Comparison of ENCODE assay signal across 8 mouse cellular contexts in genomic region chr4:47293771-47294543, GRCm38 (mm10). TPM values are rescaled to one million over a fixed set of nuclear protein-coding genes. Genes with fewer than 3 reads are reported as not detected.
DNase-seq lines count a peak whose midpoint lies in the region; ATAC-seq and TF ChIP-seq lines count a peak whose summit lies in the region.

No protein-coding gene starts in this region.

- no peaks in the 10 kb centered on the region; the same call in 1 of the 2 replicates for H3K27me3 ChIP-seq in cerebellum, adult 2 months (ENCODE audit: control insufficient read depth, insufficient read depth, low read length)
- H3K27me3 ChIP-seq in heart, embryonic 16.5 days (ENCODE audit: control insufficient read depth, insufficient read depth, low read length) = no peaks in the 10 kb centered on the region

- peaks cover 36% of the 10 kb centered on the region for H3K4me1 ChIP-seq in cerebellum, adult 2 months (ENCODE audit: control insufficient read depth, insufficient read depth, low read length)
- H3K4me1 ChIP-seq in heart, embryonic 16.5 days (ENCODE audit: control insufficient read depth, insufficient read depth, low read length) = peaks cover 15% of the 10 kb centered on the region

- peaks cover 4% of the 10 kb centered on the region for H3K36me3 ChIP-seq in heart, embryonic 16.5 days (ENCODE audit: control insufficient read depth, insufficient read depth)

- TF ChIP-seq POLR2A in cerebellum, adult 2 months (IDR thresholded peaks at IDR 0.05; ENCODE audit: borderline replicate concordance, insufficient read depth, low read length) = no peak

- 19% methylated on average over 16 of the region's 16 CpGs for WGBS in cerebellum, adult 2 months
- 62% methylated on average over 16 of the region's 16 CpGs for WGBS in heart, embryonic 16.5 days

- peaks cover 9% of the 10 kb centered on the region for H3K9me3 ChIP-seq in heart, embryonic 16.5 days (replicated peaks; ENCODE audit: control insufficient read depth, low read length)

- H3K4me3 ChIP-seq in cerebellum, adult 2 months (replicated peaks; ENCODE audit: insufficient read depth, low read depth, low read length) = no peak overlapping the region
- H3K4me3 ChIP-seq in heart, embryonic 16.5 days (ENCODE audit: low read length) = no peak overlapping the region

- DNase-seq in right cerebral cortex, adult 18-20 months = peak; percentile 73
- no peak for DNase-seq in right cerebral cortex, postnatal 4 days
- DNase-seq in cerebellum, adult 2 months = peak; percentile 88 to 93
- peak; percentile 25 to 38 for DNase-seq in layer of hippocampus, adult 8-10 months (ENCODE audit: low spot score in 2 of 2)
- DNase-seq in lung, postnatal 4 days = peak; percentile 67 to 79
- peak; percentile 76 to 79 for DNase-seq in urinary bladder, postnatal 36 days (ENCODE audit: low spot score in 2 of 2)
- DNase-seq in natural killer cell, adult 2 months (ENCODE audit: low spot score in 2 of 2) = no peak

- H3K9ac ChIP-seq in heart, embryonic 16.5 days (ENCODE audit: low read length) = no peak overlapping the region

- peak; percentile 30; the same call in 1 of the 2 replicates for ATAC-seq in heart, embryonic 16.5 days (replicated peaks; ENCODE audit: extremely low read depth, insufficient read depth, low FRiP score)

- H3K27ac ChIP-seq in cerebellum, adult 2 months (ENCODE audit: insufficient read depth, low read length) = 0 out of 2 replicates have a peak overlapping the region, but pooled peaks have one; percentile 31
- peak overlapping the region; percentile 41; the same call in 1 of the 2 replicates for H3K27ac ChIP-seq in heart, embryonic 16.5 days (ENCODE audit: low read length)

- no peak overlapping the region for H3K4me2 ChIP-seq in heart, embryonic 16.5 days (ENCODE audit: low read depth, low read length)

- no peak for TF ChIP-seq CTCF in cerebellum, adult 2 months (IDR thresholded peaks at IDR 0.05; ENCODE audit: borderline replicate concordance, insufficient read depth, low read depth, low read length)

RNA-seq across cellular contexts. Expression of gene Tgfbr1, which starts 59.1 kb away (rescaled TPM):
- polyA plus RNA-seq in cerebellum, adult 2 months (2012; rRNA removed) = 6.2 and 6.3 TPM in 2 replicates
- 20.3 and 20.6 TPM in 2 replicates for polyA plus RNA-seq in heart, embryonic 16.5 days (2015; fragmentation: Nextera tagmentation; extraction: Ambion mirVana)
- total RNA-seq in layer of hippocampus, adult 8-10 months (2022) = 10 to 100 TPM; 18.2 to 54.5 (median 38.4) TPM

Comparison
In these comparisons a context has a peak if more than half of its experiments do, and no peak if none do; other contexts are left out.
1. DNase-seq: peak in right cerebral cortex, adult 18-20 months (single experiment), cerebellum, adult 2 months (2 of 2), layer of hippocampus, adult 8-10 months (2 of 2), lung, postnatal 4 days (2 of 2) and urinary bladder, postnatal 36 days (2 of 2); none in right cerebral cortex, postnatal 4 days (single experiment) and natural killer cell, adult 2 months (0 of 2).